Mouse (Mus musculus) ES-Bruce4 (cell line): ENCODE measurements around the gene Gm2310. TPM values are rescaled to one million over a fixed set of nuclear protein-coding genes. Genes with fewer than 3 reads are reported as not detected.
"Not testable (repeated sequence)": the region's sequence is repeated elsewhere in the genome, so short reads cannot be mapped to it uniquely, and the experiment has no call there.

Source experiments
- H3K27ac ChIP-seq: 2 replicates; pipeline ENCODE4 v1.5.1; 2012; ENCODE audit warnings: low read length, inconsistent platforms; ENCODE audit not compliant: insufficient read depth
- H3K27me3 ChIP-seq: 2 replicates; pipeline ENCODE4 v1.6.1; 2012; ENCODE audit warnings: mild to moderate bottlenecking, low read length, inconsistent platforms; ENCODE audit not compliant: control insufficient read depth, poor library complexity, insufficient read depth, severe bottlenecking
- H3K36me3 ChIP-seq: 2 replicates; pipeline ENCODE4 v1.6.1; 2012; ENCODE audit warnings: inconsistent platforms, mild to moderate bottlenecking, low read length, moderate library complexity; ENCODE audit not compliant: control insufficient read depth, poor library complexity, insufficient read depth, severe bottlenecking
- H3K4me1 ChIP-seq: one replicate; pipeline ENCODE4 v1.8.1; 2011; ENCODE audit warnings: low read length; ENCODE audit not compliant: control insufficient read depth, insufficient read depth
- H3K4me3 ChIP-seq: 2 replicates; pipeline ENCODE4 v1.5.1; 2011; ENCODE audit warnings: low read depth, mild to moderate bottlenecking, low read length
- H3K9ac ChIP-seq: 2 replicates; pipeline ENCODE4 v1.6.1; 2012; ENCODE audit warnings: low read depth, mild to moderate bottlenecking, inconsistent platforms; ENCODE audit not compliant: poor library complexity, severe bottlenecking
- H3K9me3 ChIP-seq: replicated peaks from 2 replicates; pipeline ENCODE4 v1.6.1; 2012; ENCODE audit warnings: mild to moderate bottlenecking, low read length, inconsistent platforms; ENCODE audit not compliant: control insufficient read depth, poor library complexity, insufficient read depth, severe bottlenecking
- CTCF ChIP-seq: IDR thresholded peaks from one replicate; pipeline ENCODE4 v1.8.1; 2011; ENCODE audit warnings: low read depth, low read length
- EP300 ChIP-seq: IDR thresholded peaks from 2 replicates; pipeline ENCODE4 v1.6.1; 2011; ENCODE audit warnings: low read depth, low read length; ENCODE audit not compliant: insufficient read depth
- POLR2A ChIP-seq: IDR thresholded peaks from one replicate; pipeline ENCODE4 v1.8.1; 2011; ENCODE audit warnings: low read length; ENCODE audit not compliant: insufficient read depth
- polyA plus RNA-seq: library from polyadenylated mRNA; stranded (reverse); fragments of >200 nt; gene quantifications from 2 replicates; pipeline ENCODE4 v1.2.4, GENCODE M21; 2011; ENCODE audit warnings: low read depth; ENCODE audit not compliant: missing spikeins, insufficient read depth, insufficient read length

Gm2310 gene
- not detected in 2 replicates for polyA plus RNA-seq

DNA sequence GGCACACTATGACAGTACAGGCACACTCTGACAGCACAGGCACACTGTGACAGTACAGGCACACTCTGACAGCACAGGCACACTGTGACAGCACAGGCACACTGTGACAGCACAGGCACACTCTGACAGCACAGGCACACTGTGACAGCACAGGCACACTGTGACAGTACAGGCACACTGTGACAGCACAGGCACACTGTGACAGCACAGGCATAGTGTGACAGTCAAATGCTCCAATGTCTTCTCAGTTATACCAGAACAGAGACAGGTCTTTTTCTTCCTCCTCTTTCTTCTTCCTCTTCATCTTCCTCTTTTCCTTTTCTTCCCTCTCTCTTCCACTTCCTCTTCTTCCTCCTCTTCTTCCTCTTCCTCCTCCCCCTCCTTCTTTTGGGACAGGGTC, at the start of gene Gm2310:
TSS of gene Gm2310 (minus strand) at position 101 of the 400 bp plus-strand sequence.
- H3K27ac ChIP-seq, H3K4me1 ChIP-seq, H3K27me3 ChIP-seq, H3K9ac ChIP-seq, H3K4me3 ChIP-seq, H3K36me3 ChIP-seq, H3K9me3 ChIP-seq: not testable (repeated sequence)

DNA sequence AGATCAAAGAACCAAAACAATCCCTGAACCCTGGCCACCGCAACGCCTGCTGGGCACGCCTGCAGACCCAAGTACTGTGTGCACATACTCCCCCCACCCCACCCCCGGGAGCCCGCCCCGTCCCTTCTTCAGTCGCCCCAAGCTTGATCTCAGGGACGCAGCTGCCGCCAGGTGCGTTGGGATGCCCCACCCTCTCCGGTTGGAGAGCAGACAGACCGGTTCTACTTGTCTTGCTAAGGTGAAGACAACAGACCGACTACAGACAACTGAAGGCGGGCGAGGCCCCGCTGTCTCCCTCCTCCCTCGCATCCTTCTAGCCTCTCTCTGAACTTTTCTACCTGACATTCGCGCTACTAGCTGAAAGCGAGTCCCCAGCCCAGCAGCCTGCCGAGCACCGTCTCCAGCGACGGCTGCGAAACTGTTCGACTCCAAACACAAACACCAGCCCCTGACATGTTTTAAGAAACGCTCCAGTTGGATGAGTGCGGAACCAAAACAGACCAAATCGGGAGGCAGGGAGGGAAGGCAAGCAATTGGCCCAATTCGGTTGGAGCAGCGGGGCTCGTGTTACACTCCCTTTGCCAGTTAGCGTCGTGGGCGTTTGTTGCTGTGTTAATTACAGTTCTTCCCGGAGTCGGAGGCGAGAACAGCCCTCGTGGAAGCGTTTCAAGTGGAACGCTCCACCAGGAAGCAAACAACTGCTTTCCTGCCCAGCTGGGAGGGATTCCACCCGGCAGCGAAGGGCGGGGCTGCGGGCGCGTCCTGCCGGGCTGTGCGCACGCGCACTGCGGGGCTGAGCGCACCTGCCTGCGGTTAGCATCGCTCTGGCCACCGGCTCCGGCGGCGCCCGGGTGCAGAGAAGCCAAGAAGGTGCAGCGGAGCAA, 49.1 kb upstream of the Gm2310 start:
- TF ChIP-seq CTCF (no peak), POLR2A (peak; percentile 41), EP300 (peak; percentile 98)
- H3K9me3 ChIP-seq, result no peaks in the 10 kb centered on the region

GRCm38 (mm10) chr15:8568286-8568644, 48.5 kb upstream of the Gm2310 start:
- Histone ChIP-seq H3K4me1 (no peaks in the 10 kb centered on the region), H3K9ac (no peak overlapping the region), H3K36me3 (no peaks in the 10 kb centered on the region), H3K27me3 (no peaks in the 10 kb centered on the region), H3K27ac (peak overlapping the region; percentile 94), H3K4me3 (peak overlapping the region; percentile 58), H3K9me3 (no peaks in the 10 kb centered on the region)
- no peak for TF ChIP-seq POLR2A
- no peak; the same call in 1 of the 2 replicates for TF ChIP-seq EP300
- no peak for TF ChIP-seq CTCF

More for the DNA sequence above, 49.1 kb upstream of the Gm2310 start:
- Histone ChIP-seq H3K4me3 (peak overlapping the region; percentile 76), H3K27ac (peak overlapping the region; percentile 94), H3K4me1 (no peaks in the 10 kb centered on the region), H3K9ac (peak overlapping the region; percentile 65), H3K36me3 (no peaks in the 10 kb centered on the region), H3K27me3 (no peaks in the 10 kb centered on the region)

- no peaks in the 10 kb centered on the region for H3K9me3 ChIP-seq
- H3K4me3 ChIP-seq, result no peak overlapping the region
- H3K4me1 ChIP-seq, result peaks cover 2% of the 10 kb centered on the region
- H3K9ac ChIP-seq, result no peak overlapping the region
- TF ChIP-seq POLR2A (no peak), CTCF (no peak), EP300 (no peak)
- no peak overlapping the region for H3K27ac ChIP-seq
- H3K27me3 ChIP-seq, result no peaks in the 10 kb centered on the region
- no peaks in the 10 kb centered on the region for H3K36me3 ChIP-seq
These were observed 45.7 kb upstream of the Gm2310 start for GRCm38 (mm10) chr15:8565416-8565815.

DNA sequence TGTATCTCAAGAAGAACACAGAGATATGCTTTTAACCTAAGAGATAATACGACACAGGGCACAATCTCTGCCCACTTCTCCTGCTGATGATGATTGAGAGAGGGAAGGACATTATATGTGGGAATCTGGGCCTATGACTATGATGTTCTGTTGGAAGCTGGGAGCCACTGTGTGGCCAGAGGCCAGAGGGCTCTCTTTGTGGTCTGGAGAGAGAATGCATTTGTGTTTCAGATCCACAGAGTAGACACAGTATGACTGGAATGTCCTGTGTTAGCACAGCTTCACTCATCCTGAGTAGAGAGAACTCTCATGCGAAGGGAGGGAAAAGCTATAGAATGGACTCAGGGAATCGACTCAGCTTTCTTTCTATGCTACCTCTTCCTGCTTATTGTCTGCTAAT, 44.6 kb upstream of the Gm2310 start:
- Histone ChIP-seq H3K9ac (no peak overlapping the region), H3K9me3 (no peaks in the 10 kb centered on the region)
- TF ChIP-seq POLR2A (no peak), EP300 (no peak)

DNA sequence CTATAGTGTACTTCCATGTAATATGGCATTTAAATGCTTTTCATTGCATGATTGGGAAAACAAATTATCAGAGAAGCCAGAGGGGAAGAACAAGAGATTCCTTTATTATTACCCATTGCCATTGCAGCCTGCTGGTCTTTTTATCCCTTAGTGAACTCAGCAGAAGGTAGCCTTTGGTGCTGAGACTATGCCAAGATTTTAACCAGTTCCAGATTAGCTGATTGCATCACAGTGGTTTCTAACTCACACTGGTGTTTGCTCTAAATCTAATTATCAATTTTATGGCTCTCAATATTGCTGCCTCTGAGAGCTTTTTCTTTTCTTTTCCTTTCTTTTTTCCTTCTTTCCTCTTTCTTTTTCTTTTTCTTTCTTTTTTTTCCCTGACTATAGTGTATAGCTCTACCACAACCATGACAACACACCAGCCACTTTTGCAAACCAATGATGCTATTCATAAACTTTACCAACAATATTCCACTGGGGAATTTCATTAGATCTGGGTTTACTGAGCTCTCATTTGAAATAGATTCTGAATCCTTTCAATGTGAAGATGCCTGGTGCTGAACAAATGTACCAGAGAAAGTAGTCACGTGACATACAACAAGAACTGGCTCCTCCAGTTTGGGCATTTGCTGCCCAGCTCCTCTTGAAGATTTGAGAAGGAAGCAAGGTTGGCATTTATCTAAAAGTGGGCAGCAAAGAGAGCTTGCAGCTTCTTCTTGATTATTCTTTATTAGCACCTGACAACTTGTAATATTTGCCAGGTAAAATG, 43.9 kb upstream of the Gm2310 start:
- Histone ChIP-seq H3K4me3 (no peak overlapping the region), H3K4me1 (peaks cover 2% of the 10 kb centered on the region), H3K36me3 (no peaks in the 10 kb centered on the region), H3K27me3 (no peaks in the 10 kb centered on the region), H3K9ac (no peak overlapping the region), H3K9me3 (no peaks in the 10 kb centered on the region), H3K27ac (no peak overlapping the region)
- TF ChIP-seq CTCF (no peak), POLR2A (no peak), EP300 (no peak)

More for the DNA sequence above, 44.6 kb upstream of the Gm2310 start:
- Histone ChIP-seq H3K27ac (no peak overlapping the region), H3K4me1 (peaks cover 2% of the 10 kb centered on the region), H3K4me3 (no peak overlapping the region), H3K27me3 (no peaks in the 10 kb centered on the region), H3K36me3 (no peaks in the 10 kb centered on the region)
